Mouse (Mus musculus): ENCODE measurements at regions not wholly inside any gene's neighbourhood (a gene's known extent, or its start where the extent isn't known, plus 50 kb on each side); places are given as distances from the start of the nearest gene placed in this dataset.
"Not testable (repeated sequence)": the region's sequence is repeated elsewhere in the genome, so short reads cannot be mapped to it uniquely, and the experiment has no call there.

GRCm38 (mm10) chr14:53007741-53008140, 512.2 kb upstream of the Olfr1507 start:
- not testable (repeated sequence) for TF ChIP-seq ZNF384 (IDR thresholded peaks at IDR 0.05; ENCODE audit: low read depth, low read length); HCFC1 (IDR thresholded peaks at IDR 0.05; ENCODE audit: borderline replicate concordance, insufficient read depth, low read length); MAFK (IDR thresholded peaks at IDR 0.05; ENCODE audit: insufficient read depth, low read depth, low read length); CHD2 (IDR thresholded peaks at IDR 0.05; ENCODE audit: low read depth, low read length); ZC3H11A (IDR thresholded peaks at IDR 0.05; ENCODE audit: borderline replicate concordance, low read depth, low read length)

All from ES-E14 (cell line).